In the genomic region with DNA sequence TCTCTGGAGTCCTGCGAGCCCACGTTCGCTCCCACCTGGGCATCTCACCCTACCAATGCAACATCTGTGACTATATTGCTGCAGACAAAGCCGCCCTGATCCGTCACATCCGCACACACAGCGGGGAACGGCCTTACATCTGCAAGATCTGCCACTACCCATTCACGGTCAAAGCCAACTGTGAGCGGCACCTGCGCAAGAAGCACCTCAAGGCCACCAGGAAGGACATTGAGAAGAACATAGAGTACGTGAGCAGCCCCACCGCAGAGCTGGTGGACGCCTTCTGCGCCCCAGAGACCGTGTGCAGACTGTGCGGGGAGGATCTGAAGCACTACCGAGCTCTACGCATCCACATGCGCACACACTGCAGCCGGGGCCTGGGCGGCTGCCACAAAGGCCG, we compare ENCODE assay signal across 14 mouse cellular contexts.
"Had no signal": no experiment of that assay in that cellular context is flagged by ENCODE, and none has a peak within 500 bp of the region (broad histone marks: within the 10 kb centered on the region; RNA-seq: fewer than 3 reads in every experiment).

No protein-coding gene starts in this region.

- H3K4me1 ChIP-seq: limb, embryonic 12.5 days; liver, embryonic 15.5 days; neural tube, embryonic 12.5 days had no signal

- H3K4me2 ChIP-seq: limb, embryonic 12.5 days; liver, embryonic 15.5 days; lung, embryonic 14.5 days; neural tube, embryonic 12.5 days had no signal

- ATAC-seq: intestine, embryonic 16.5 days had no signal

- H3K9ac ChIP-seq: limb, embryonic 12.5 days; liver, embryonic 15.5 days; lung, embryonic 14.5 days; neural tube, embryonic 12.5 days had no signal

- H3K27ac ChIP-seq: kidney, postnatal 0 days; layer of hippocampus, adult 2 months; limb, embryonic 12.5 days; liver, embryonic 15.5 days; neural tube, embryonic 12.5 days had no signal

- H3K4me3 ChIP-seq: layer of hippocampus, adult 2 months; limb, embryonic 12.5 days; liver, embryonic 15.5 days; neural tube, embryonic 12.5 days had no signal

- H3K27me3 ChIP-seq: limb, embryonic 12.5 days; liver, embryonic 15.5 days; neural tube, embryonic 12.5 days had no signal

- DNase-seq: liver; lung, postnatal 36 days; midbrain, embryonic 14.5 days; retina, postnatal 1 day; right cerebral cortex, postnatal 4 days; spleen, adult 18-20 months; thymus, postnatal 14 days had no signal

- H3K9me3 ChIP-seq: limb, embryonic 12.5 days; liver, embryonic 15.5 days; neural tube, embryonic 12.5 days had no signal
